Mouse (Mus musculus) lung, postnatal 25 days (tissue): ENCODE measurements around the gene 1500011B03Rik.
"Not testable (repeated sequence)": the region's sequence is repeated elsewhere in the genome, so short reads cannot be mapped to it uniquely, and the experiment has no call there.

Experiments
- DNase-seq: peaks from one replicate; pipeline ENCODE4 v3.0.0; 2022; ENCODE audit warnings: low spot score

Gene 1500011B03Rik

GRCm38 (mm10) chr5:114822796-114823688, at the start of gene 1500011B03Rik:
Gene 1500011B03Rik (minus strand): TSS chr5:114823468.
- DNase-seq: peak; percentile 42

DNA sequence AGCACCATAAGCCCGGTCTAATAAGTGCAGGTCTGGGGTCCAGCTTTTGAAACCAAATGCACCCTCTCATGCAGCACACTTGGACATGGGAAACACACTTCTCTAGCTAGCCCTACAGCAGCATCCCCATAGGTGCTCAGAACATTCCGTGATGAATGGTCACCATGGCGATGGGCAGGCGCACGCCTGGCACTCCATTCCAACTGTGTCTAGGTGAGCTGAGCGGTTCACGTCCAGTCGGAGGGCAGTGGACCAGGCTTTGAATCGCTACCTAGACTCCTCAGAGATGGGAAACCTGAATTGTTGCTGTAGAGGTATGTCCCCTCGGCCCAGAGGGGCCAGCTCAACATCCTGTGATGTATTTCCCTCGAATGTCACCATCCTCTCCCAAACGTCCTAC, 42.0 kb upstream of the 1500011B03Rik start:
- DNase-seq: no peak

GRCm38 (mm10) chr5:114864813-114865212, 41.5 kb upstream of the 1500011B03Rik start:
- no peak for DNase-seq

GRCm38 (mm10) chr5:114861730-114862129, 38.5 kb upstream of the 1500011B03Rik start:
- DNase-seq: no peak

- DNase-seq: peak; percentile 64
Observed at GRCm38 (mm10) chr5:114859253-114859652, 36.0 kb upstream of the 1500011B03Rik start.

DNA sequence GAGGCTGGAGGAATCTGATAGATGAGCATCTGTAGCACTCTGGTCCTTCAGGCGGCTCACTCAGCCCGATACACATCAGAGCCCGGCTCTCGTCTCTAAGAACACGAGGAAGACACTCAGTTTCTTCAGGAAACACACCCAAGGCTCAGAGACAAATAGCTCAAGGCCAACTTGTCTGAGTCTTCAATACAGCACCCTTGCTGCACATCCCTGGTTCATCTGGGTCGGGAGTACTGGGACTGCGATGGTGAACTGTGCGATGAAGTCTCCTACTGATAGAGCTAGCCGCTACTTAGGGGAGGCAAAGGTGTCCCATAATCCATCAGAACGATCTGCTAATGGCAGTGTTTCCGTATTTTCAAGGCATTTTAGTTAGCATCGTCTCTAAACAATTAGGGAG, 35.3 kb upstream of the 1500011B03Rik start, which contains the start of gene Gm9936:
Gene Gm9936, minus strand, starts transcription at position 101 of the 400 bp plus-strand sequence.
- no peak for DNase-seq

DNA sequence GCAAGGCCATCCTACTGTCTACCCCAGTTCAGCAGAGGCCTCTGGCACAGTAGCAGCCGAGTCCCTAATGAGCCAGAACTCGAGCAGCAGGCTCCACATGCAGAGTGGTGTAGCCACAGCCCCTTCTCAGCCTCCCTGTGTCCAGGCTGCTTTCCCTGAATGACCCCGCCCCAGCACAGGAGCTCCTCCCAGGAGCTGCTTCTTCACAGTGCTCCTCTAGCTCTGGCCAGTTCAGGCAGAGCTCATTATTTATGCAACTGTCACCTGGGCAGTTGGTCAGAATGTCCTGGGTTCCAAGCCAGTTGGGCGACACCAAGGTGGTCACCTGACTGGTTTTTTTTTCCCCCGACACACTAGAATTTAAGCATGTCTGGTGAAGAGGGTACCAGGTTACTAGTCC, 30.1 kb upstream of the 1500011B03Rik start, which contains the start of gene 4930519G04Rik:
Gene 4930519G04Rik, plus strand, starts transcription at position 301 of the 400 bp plus-strand sequence.
- not testable (repeated sequence) for DNase-seq

- no peak for DNase-seq
Observed at GRCm38 (mm10) chr5:114851565-114852236, 28.4 kb upstream of the 1500011B03Rik start.

- not testable (repeated sequence) for DNase-seq
Observed at GRCm38 (mm10) chr5:114844371-114844770, 21.1 kb upstream of the 1500011B03Rik start.

DNA sequence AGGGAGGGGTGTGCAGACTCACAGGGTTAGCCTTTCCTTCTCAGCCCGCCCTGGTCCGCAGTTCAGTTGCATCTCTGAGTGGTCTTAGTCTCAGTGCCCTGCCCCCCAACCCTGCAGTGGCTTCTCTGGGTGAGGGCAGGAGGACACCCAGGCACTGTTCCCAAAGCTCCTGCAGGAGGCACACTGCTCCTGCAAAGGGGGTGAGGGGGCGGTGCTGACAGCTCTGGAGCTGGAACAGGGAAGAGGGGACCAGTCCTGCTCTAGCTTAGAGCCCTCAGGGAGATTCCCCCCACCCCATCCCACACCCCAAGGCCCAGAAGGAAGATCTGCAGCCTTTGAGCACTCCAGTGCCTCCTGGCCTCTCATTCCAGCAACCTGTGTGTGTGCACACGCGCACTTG, 19.4 kb upstream of the 1500011B03Rik start:
- DNase-seq: no peak

DNA sequence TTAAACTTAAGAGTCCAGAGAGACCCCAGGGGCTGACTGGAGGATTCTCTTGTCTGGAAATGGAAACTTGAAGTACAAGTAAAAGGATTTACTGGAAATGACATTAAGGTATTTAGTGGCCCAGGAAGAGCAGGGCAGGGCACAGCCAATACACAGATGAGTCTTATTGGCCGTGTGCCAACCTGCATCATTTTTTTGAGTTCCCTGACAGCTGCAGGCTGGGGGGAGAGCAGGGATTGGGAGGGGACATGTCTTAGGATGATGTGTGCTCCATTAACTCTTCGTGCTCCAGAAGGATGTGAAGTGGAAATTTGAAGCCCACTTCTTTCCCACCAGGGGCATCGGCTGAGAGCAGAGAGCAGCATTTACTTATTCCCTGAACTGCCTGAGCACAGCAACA, 18.9 kb upstream of the 1500011B03Rik start:
- not testable (repeated sequence) for DNase-seq

DNA sequence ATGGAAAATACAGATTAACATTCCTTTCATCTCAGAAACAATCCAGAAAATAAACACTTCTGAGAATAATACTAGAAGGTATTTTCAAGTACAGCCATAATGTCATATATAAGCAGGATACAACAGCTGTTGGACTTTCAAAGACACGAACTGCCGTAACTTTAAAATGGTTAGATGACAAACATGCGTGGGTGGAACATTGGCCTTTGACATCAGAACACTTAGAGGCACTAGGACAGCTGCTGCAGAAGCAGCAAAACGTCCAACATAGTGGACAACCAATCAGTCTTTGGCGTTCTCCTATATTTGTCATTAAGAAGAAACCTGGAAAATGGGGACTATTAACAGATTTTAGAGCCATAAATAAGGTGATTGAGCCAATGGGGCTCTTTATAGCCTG, 17.2 kb upstream of the 1500011B03Rik start:
- DNase-seq: not testable (repeated sequence)

DNA sequence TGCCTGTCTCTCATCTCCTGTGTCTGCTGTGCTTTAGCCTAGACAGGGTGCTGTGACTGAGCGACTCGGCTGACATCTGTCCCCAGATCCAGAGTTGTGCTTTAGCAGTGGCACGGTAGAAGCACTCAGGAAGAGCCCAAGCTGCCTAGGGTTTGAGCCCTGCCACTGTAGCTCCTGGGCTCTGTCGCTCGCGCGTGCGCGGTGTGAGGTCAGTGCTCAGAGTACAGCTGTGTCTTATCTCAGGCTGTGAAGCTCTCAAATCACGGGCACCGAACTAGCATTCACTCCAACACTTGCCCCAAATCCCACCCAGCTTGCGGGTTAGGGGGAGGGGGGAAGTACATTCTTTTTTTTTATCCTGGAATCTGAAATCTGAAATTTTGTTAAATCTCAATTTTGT, 13.6 kb upstream of the 1500011B03Rik start:
- DNase-seq: no peak

- DNase-seq: no peak
Observed at GRCm38 (mm10) chr5:114829740-114830139, 6.5 kb upstream of the 1500011B03Rik start.

GRCm38 (mm10) chr5:114827427-114827826, 4.2 kb upstream of the 1500011B03Rik start:
- DNase-seq: no peak

- DNase-seq: peak; percentile 72
Observed at GRCm38 (mm10) chr5:114825978-114826691, 2.9 kb upstream of the 1500011B03Rik start.

DNA sequence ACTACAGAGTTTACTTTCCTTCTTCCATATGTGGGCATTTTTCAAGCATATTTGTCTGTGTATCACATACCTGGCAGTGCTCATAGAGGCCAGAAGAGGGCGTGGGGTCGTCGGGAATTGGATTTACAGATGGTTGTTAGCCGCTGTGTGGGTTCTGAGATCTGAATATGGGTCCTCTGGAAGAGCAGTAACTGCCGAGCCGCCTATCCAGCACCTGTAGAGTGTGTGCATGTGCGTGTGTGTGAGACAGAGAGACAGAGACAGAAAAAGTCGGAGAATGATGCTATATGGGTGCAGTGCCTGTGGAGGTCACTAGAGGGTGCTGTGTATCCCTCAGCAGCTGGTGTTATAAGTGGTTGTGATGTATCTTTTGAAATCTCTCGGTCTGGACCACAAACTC, 929 bp upstream of the 1500011B03Rik start:
- peak; percentile 25 for DNase-seq

GRCm38 (mm10) chr5:114818124-114818523, 5.1 kb downstream of the 1500011B03Rik start:
- DNase-seq: no peak

DNA sequence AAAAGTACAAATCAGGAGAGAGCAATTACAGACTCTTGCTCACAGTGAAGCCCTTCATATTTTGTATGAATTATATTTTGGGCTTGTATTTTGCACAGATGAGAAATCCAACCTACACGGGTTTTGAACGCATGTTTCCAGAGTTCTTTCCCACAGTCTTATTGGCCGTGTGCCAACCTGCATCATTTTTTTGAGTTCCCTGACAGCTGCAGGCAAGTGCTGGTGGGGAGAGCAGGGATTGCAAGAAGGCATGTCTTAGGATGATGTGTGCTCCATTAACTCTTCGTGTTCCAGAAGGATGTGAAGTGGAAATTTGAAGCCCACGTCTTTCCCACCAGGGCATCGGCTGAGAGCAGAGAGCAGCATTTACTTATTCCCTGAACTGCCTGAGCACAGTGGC, 6.7 kb downstream of the 1500011B03Rik start:
- DNase-seq: no peak

GRCm38 (mm10) chr5:114813525-114814181, 9.6 kb downstream of the 1500011B03Rik start:
- DNase-seq: peak; percentile 80

DNA sequence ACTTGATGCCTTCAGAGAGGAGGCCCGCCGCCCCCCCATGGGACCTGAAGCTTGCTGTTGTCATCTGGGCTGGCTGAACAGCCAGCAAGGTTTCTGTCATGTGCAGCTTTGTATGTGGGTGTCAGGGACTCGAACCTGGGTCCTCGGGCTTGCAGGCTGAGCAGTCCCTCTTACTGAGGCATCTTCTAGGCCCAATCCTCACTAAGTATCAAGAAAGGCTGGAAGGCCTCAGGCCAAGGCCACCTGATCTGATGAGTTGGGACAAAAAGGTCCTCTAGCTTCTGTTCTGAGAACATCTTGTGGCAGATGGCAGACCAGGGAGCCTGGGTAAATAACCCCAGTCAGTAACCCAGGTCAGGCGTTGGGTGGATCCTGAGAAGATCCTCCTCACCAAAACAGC, 13.4 kb downstream of the 1500011B03Rik start:
- DNase-seq: no peak
